Mouse (Mus musculus) liver, embryonic 14.5 days (tissue): Measurements from ENCODE around the gene A930017K11Rik.

ENCODE experiments used
- CTCF ChIP-seq: IDR thresholded peaks from 2 replicates; pipeline ENCODE4 v1.5.1; 2016; ENCODE audit warnings: antibody characterized with exemption, low read depth, control low read depth
- EP300 ChIP-seq: IDR thresholded peaks from 2 replicates; pipeline ENCODE4 v1.6.1; 2016; ENCODE audit warnings: antibody characterized with exemption, low read depth

DNA sequence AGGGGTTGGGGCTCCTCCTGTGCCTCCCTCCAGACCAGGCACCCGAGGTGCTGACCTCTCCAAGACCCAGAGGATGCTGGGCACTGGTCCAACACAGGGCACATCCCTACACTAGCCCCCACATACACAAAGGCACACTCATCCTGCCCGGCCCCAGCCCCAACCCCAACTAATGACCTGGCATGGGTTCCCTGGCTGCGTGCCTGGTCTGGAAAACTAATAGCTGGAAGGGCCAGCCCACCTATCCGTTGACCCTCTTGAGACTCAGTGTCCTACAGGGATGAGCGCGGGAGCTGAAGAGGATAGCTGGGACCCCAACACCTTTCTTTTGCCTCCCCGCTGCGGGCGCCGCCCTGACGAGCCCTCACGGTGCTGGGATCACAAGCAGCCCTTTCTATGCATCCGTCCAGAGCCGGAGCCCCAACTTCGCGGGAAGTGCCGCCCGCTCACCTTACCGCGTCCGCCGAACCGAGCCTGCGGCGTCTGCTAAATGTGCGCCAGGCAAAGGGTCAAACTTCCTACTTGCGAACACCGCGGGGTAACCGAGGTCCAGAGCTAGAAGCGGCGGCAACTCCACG lies 1.1 kb downstream of the A930017K11Rik start:
- no peak for TF ChIP-seq CTCF
- no peak for TF ChIP-seq EP300
